Mouse (Mus musculus) CD4-positive, CD25-positive, alpha-beta regulatory T cell, adult 2 months (primary cell): ENCODE measurements around the gene Sept14.

Experiments
- DNase-seq: peaks from one replicate; pipeline ENCODE4 v3.0.0-alpha.2; 2012; ENCODE audit warnings: low read depth, low spot score

The Sept14 gene

DNA sequence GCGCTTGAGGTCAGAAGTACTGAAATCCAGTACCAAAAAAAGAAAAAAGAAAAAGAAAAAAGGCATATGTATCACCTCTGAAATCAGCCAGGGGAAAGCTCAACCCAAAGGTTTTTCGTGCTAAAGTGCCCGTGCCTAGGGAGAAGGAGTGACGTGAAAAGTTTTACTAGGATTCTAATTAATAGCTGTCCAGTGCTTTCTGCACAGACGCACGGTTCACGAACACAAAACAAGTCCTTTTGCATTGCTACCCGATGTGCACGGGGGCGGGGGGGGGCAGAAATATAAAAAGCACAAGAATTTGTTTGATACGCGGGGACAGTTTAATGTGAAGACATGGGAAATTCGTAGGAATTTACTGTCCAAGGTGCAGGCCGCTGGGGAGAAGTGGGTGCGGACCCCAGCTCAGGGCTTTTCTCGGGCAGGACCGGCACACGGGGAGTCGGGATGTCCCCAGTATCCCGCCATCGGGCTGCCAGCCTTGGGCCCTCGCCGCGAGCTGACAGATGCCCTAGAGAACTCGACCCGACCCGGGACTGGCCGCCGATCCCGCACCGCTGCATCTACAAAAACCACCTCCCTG, 38.8 kb downstream of the Sept14 start:
- no peak for DNase-seq

- DNase-seq, result no peak
Measured at GRCm38 (mm10) chr5:129667851-129668250, 40.5 kb downstream of the Sept14 start.

DNA sequence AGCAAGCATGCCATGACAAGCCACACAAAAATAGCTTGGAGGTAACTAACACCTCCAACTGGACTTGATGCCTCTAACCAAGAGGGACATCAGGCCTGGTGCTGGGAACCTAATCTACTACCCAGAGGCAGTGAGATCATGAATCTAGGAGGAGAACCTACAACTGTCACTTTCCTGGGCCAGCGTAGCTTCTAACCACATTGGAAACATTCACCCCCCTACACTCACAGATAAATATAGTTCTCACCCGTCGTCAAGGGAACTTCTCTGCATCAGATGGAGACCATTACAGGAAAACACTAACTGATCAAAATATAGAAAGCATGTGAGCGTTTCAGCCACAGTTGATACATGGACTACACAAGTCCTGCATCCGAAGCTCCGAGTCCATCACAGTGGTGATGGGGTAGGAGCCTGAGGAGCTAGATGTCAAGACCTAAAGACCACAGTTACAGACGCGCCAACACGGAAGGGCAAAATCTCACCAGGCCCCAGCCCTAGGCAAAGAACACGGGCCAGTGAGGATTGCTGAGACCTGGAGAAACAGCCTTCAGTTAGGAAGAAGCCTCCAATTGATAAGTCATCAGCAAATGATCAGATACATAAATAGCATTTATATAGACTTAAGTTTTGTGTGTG, 41.9 kb downstream of the Sept14 start:
- DNase-seq, result no peak

DNA sequence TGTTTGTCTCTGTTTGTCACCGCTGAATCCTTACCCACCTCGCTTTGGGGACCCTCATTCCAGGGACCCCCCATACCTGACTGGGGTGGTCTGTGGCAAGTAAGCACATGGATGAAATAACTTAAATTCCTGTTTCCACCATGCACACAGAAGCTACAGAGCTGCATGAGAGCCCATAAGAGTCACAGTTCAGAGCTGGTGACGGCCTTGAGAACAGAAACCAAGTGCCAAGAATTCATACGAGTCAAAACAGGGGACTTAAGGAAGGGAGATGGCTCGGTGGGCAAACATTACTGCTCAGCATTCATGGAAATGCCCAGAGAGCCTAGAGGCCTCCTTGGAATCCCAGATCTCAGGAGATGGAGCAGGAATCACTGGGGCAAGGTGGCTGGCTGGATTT, 44.2 kb downstream of the Sept14 start:
- no peak for DNase-seq

DNA sequence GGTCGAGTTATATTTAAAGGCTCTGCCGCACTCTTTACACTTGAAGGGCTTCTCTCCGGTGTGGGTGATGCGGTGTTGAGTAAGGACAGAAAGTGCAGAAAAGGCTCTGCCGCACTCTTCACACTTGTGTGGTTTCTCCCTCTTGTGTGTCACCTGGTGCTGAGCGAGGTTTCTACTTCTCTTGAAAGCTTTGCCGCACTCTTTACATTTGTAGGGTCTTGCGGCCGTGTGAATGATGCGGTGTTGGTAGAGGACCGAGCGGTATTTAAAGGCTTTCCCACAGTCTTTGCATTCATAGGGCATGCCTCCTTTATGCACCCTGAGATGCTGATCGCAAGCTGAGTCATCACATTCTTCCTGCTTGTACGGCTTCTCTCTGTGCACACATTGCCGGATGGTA, 50.4 kb downstream of the Sept14 start:
- no peak for DNase-seq

DNA sequence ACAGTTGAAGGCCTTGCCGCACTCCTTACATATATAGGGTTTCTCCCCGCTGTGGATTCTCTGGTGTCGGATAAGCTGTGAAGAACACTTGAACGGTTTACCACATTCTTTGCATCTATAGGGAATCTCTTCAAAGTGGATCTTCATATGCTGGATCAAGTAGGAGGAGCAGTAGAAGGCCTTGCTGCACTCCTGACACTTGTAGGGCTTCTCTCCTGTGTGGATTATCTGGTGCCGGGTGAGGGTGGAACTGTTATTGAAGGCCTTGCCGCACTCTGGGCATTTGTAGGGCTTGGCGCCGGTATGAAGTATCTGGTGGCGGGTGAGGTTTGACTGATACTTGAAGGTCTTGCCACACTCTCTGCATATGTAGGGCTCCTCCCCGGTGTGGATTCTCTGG, 51.3 kb downstream of the Sept14 start:
- DNase-seq, result no peak

DNA sequence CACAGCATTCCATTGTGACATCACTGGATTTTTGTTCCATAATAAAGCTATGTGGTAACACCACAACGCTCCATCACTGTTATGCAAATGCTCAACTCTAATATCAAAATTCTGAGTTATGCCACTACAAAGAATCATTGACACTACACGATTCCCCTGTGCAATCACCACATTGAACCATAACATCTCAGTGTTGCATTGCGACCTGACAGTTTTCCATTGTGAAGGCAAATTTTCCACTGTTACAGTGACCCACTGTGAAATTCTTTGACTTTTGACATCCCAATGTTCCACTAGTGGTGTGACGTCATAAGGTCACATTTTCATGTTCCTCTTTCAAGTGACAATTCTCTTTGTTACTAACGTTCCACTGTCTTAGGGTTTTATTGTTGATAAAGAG, 57.5 kb downstream of the Sept14 start:
- DNase-seq, result no peak
